Mouse (Mus musculus): ENCODE data around the gene Tcea3. TPM values are rescaled to one million over a fixed set of nuclear protein-coding genes. Genes with fewer than 3 reads are reported as not detected.
A peak's percentile ranks its signal among the peaks of the same experiment; 100 is the strongest.

The Tcea3 gene
- polyA plus RNA-seq, 1 experiment from 2014 or later = 0.71 TPM

DNA sequence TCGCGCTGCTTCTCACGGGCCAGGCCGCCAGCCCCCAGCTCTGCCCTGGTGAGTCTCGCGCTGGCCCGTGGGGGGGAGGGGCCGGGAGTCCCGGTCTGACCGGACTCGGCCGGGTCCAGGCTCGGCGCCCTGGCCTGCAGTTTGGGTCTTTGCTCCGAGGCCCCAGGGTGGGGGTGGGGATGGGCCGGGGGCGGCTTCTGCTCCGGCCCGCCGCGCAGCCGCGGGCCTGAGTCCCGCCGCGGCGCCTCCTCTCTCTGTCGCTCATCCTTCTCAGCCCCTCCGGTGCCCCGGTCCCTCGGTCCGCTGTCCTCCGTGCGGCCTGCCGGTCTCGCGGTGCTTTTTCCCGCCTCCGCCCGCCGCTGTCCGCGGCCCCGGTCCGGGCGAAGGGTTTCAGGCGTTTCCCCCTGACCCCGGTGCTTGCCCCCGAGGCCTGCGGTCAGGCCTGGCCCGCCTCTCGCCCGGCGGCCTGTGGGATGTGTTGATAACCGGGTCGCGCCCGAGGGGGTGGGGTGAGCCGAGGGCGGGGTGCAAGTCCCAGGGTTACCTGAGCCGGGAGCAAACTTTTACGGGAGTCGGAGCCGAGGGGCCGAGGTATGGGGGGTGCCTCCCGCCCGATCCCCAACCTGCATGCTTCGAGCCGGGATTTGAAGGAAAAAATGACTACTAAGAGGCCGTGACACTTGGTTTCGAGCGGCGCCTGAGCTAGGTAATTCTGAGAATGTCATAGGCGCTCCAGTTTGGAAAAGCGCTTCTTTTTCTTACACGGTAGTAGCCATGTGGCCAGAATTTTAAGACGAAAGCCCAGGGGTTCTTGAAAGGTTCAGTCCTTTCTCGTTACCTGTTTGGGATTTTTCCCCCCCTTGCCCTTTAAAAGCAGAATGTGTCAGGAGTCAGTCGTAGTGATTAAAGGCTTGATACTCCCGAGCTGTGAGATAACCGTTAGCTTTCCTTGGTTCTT lies 63.8 kb downstream of the Tcea3 start:
- Histone ChIP-seq H3K27me3 (ENCODE audit: control insufficient read depth, insufficient read depth, low read length) (no peaks in the 10 kb centered on the region), H3K4me1 (ENCODE audit: control insufficient read depth, insufficient read depth, low read length) (peaks cover 26% of the 10 kb centered on the region), H3K4me2 (ENCODE audit: low read depth, low read length) (peak overlapping the region; percentile 93), H3K9ac (replicated peaks; ENCODE audit: low read depth, low read length) (peak overlapping the region; percentile 99), H3K4me3 (ENCODE audit: low read depth, low read length) (peak overlapping the region; percentile 100), H3K9me3 (ENCODE audit: control insufficient read depth, low read length) (no peaks in the 10 kb centered on the region), H3K27ac (ENCODE audit: low read depth, low read length) (peak overlapping the region; percentile 98), H3K36me3 (ENCODE audit: control insufficient read depth, insufficient read depth, low read length) (no peaks in the 10 kb centered on the region)
- under 1% methylated on average over 63 of the region's 81 CpGs for WGBS
- ATAC-seq (ENCODE audit: low read depth) = peak; percentile 7

DNA sequence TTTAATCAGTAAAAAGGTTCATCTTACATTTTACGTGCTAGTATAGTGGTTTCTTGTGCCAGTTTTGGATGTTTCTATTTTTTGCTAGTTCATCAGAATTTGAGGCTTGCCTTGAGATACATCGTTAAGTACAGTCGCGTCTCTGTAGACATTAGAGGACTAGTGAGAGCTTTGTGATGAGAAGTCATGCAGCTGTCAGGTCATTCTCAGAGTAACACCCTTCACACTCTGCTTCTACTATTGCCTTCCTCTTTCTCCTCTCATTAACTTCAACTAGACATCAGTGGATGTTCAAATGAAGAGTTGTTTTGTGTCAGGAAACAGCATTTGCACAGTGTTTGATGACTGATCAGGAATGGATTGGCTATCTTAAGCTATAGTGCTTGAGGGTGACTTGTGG lies 65.1 kb downstream of the Tcea3 start:
- H3K27ac ChIP-seq (ENCODE audit: low read depth, low read length) = no peak overlapping the region
- no peak overlapping the region for H3K9ac ChIP-seq (replicated peaks; ENCODE audit: low read depth, low read length)
- 28% methylated on average over 4 of the region's 4 CpGs for WGBS
- ATAC-seq (ENCODE audit: low read depth) = no peak
- peaks cover 10% of the 10 kb centered on the region for H3K36me3 ChIP-seq (ENCODE audit: control insufficient read depth, insufficient read depth, low read length)
- peak overlapping the region; percentile 93 for H3K4me2 ChIP-seq (ENCODE audit: low read depth, low read length)
- peak overlapping the region; percentile 100 for H3K4me3 ChIP-seq (ENCODE audit: low read depth, low read length)
- peaks cover 26% of the 10 kb centered on the region for H3K4me1 ChIP-seq (ENCODE audit: control insufficient read depth, insufficient read depth, low read length)
- H3K27me3 ChIP-seq (ENCODE audit: control insufficient read depth, insufficient read depth, low read length) = no peaks in the 10 kb centered on the region
- H3K9me3 ChIP-seq (ENCODE audit: control insufficient read depth, low read length) = no peaks in the 10 kb centered on the region

DNA sequence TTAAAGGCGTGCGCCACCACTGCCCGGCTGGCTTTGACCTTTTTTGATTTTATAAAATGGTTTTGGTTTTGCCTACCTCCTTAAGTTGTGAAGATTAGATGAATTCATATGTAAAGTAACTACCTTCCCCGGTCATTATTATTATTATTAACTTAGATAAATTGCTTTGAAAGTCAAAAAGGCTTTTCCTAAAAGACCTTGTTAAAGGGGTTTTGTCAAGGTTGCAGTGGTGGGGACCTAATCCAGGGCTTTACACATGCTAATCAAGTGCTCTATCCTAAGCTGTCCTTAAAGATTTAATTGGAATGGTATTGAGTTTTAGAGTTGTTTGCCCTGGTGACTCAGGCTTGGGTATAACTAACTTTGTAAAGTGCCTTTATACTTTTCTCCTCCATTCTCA lies 70.1 kb downstream of the Tcea3 start:
- H3K4me2 ChIP-seq (ENCODE audit: low read depth, low read length) = no peak overlapping the region
- no peak overlapping the region for H3K4me3 ChIP-seq (ENCODE audit: low read depth, low read length)
- 82% methylated on average over 4 of the region's 4 CpGs for WGBS
- H3K27me3 ChIP-seq (ENCODE audit: control insufficient read depth, insufficient read depth, low read length) = no peaks in the 10 kb centered on the region
- no peaks in the 10 kb centered on the region for H3K9me3 ChIP-seq (ENCODE audit: control insufficient read depth, low read length)
- no peak overlapping the region for H3K9ac ChIP-seq (replicated peaks; ENCODE audit: low read depth, low read length)
- peaks cover 45% of the 10 kb centered on the region for H3K36me3 ChIP-seq (ENCODE audit: control insufficient read depth, insufficient read depth, low read length)
- H3K27ac ChIP-seq (ENCODE audit: low read depth, low read length) = no peak overlapping the region
- peaks cover 15% of the 10 kb centered on the region for H3K4me1 ChIP-seq (ENCODE audit: control insufficient read depth, insufficient read depth, low read length)
- ATAC-seq (ENCODE audit: low read depth) = no peak

DNA sequence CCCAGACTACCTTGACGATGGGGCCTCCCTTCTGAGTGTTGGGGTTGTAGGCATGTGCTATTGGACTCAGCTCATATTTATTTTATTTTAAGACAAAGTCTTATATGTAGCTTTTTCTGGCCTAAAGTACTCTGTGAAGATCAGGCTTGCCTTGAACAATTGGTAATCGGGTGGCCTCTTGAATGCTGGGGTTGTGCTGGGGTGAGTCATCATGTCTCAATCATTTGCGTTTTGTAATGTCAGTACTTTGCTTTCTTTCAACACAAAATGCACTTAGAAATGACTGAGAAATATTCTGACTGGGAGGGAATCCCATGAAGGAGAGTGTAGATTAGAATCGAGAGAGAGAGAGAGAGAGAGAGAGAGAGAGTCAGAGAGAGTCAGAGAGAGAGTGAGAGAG lies 72.5 kb downstream of the Tcea3 start:
- ATAC-seq (ENCODE audit: low read depth) = no peak
- H3K27ac ChIP-seq (ENCODE audit: low read depth, low read length) = no peak overlapping the region
- H3K4me2 ChIP-seq (ENCODE audit: low read depth, low read length) = no peak overlapping the region
- H3K4me3 ChIP-seq (ENCODE audit: low read depth, low read length) = no peak overlapping the region
- no peaks in the 10 kb centered on the region for H3K9me3 ChIP-seq (ENCODE audit: control insufficient read depth, low read length)
- WGBS = 93% methylated on average over 4 of the region's 4 CpGs
- H3K27me3 ChIP-seq (ENCODE audit: control insufficient read depth, insufficient read depth, low read length) = no peaks in the 10 kb centered on the region
- H3K4me1 ChIP-seq (ENCODE audit: control insufficient read depth, insufficient read depth, low read length) = peaks cover 1% of the 10 kb centered on the region; the same call in 1 of the 2 replicates
- peaks cover 48% of the 10 kb centered on the region for H3K36me3 ChIP-seq (ENCODE audit: control insufficient read depth, insufficient read depth, low read length)
- H3K9ac ChIP-seq (replicated peaks; ENCODE audit: low read depth, low read length) = no peak overlapping the region

DNA sequence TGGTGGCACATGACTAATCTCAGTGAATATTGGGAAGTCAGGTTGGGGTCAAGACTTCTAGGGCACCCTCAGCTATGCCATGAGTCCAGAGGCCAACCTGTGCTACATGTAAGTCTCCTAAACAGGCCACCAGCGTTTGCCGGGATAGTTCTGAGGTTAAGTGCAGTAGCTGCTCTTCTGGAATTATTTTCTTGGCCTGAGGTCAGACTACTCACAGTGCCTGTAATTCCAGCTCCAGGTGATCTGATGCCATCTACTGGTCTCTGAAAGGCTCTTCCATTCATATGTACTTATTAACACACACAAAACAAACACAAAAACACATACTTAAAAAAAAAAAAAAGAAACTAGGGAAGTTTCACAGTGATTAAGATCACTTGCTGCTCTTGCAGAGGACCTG lies 76.7 kb downstream of the Tcea3 start:
- Histone ChIP-seq H3K9ac (replicated peaks; ENCODE audit: low read depth, low read length) (no peak overlapping the region), H3K27ac (ENCODE audit: low read depth, low read length) (no peak overlapping the region), H3K9me3 (ENCODE audit: control insufficient read depth, low read length) (no peaks in the 10 kb centered on the region), H3K4me3 (ENCODE audit: low read depth, low read length) (no peak overlapping the region), H3K36me3 (ENCODE audit: control insufficient read depth, insufficient read depth, low read length) (peaks cover 29% of the 10 kb centered on the region), H3K4me2 (ENCODE audit: low read depth, low read length) (no peak overlapping the region), H3K4me1 (ENCODE audit: control insufficient read depth, insufficient read depth, low read length) (no peaks in the 10 kb centered on the region), H3K27me3 (ENCODE audit: control insufficient read depth, insufficient read depth, low read length) (no peaks in the 10 kb centered on the region)
- no peak for ATAC-seq (ENCODE audit: low read depth)
- WGBS = 70% methylated on average over 2 of the region's 2 CpGs

Other genes starting within 250 kb of the Tcea3 start
- gene Eloa, start 226.0 kb upstream of the Tcea3 start, polyA plus RNA-seq (2014; fragmentation: Nextera tagmentation; extraction: Ambion mirVana) = 29.7 and 32.2 TPM in 2 replicates
- 251 and 261 TPM in 2 replicates for gene Rpl11, start 194.3 kb upstream of the Tcea3 start, polyA plus RNA-seq (2014; fragmentation: Nextera tagmentation; extraction: Ambion mirVana)
- 156 and 196 TPM in 2 replicates for gene Id3, start 104.2 kb upstream of the Tcea3 start, polyA plus RNA-seq (2014; fragmentation: Nextera tagmentation; extraction: Ambion mirVana)
- 0.76 and 1.4 TPM in 2 replicates for gene E2f2, start 75.3 kb upstream of the Tcea3 start, polyA plus RNA-seq (2014; fragmentation: Nextera tagmentation; extraction: Ambion mirVana)
- gene Asap3, start 41.4 kb upstream of the Tcea3 start, polyA plus RNA-seq (2014; fragmentation: Nextera tagmentation; extraction: Ambion mirVana) = 2.4 and 4.8 TPM in 2 replicates
- 51.3 and 51.8 TPM in 2 replicates for gene Zfp46, start 37.0 kb downstream of the Tcea3 start, polyA plus RNA-seq (2014; fragmentation: Nextera tagmentation; extraction: Ambion mirVana)
- gene Hnrnpr, start 63.2 kb downstream of the Tcea3 start, polyA plus RNA-seq (2014; fragmentation: Nextera tagmentation; extraction: Ambion mirVana) = 167 and 173 TPM in 2 replicates
- 2.5 and 2.6 TPM in 2 replicates for gene Htr1d, start 175.8 kb downstream of the Tcea3 start, polyA plus RNA-seq (2014; fragmentation: Nextera tagmentation; extraction: Ambion mirVana)
- gene 6030445D17Rik, start 214.5 kb downstream of the Tcea3 start, polyA plus RNA-seq (2014; fragmentation: Nextera tagmentation; extraction: Ambion mirVana) = 0.45 and 0.50 TPM in 2 replicates
- gene Luzp1, start 222.0 kb downstream of the Tcea3 start, polyA plus RNA-seq (2014; fragmentation: Nextera tagmentation; extraction: Ambion mirVana) = 56.8 and 65.2 TPM in 2 replicates